Mouse (Mus musculus): Measurements from ENCODE around the gene Cass4. TPM values are rescaled to one million over a fixed set of nuclear protein-coding genes. Genes with fewer than 3 reads are reported as not detected.

The Cass4 gene
- total and polyA plus RNA-seq, 3 experiments, result 2.9 to 5.3 (median 3.8) TPM

- H3K27me3 ChIP-seq (replicated peaks), result no peaks in the 10 kb centered on the region
- no peak for TF ChIP-seq USF1 (IDR thresholded peaks at IDR 0.05; ENCODE audit: low read depth, low read length)
- no peak for TF ChIP-seq BHLHE40 (IDR thresholded peaks at IDR 0.05; ENCODE audit: low read depth, low read length)
- no peak for TF ChIP-seq ZNF384 (IDR thresholded peaks at IDR 0.05; ENCODE audit: low read depth, low read length)
- no peak overlapping the region for H3K4me3 ChIP-seq (replicated peaks in 1 of 3; ENCODE audit: low read depth in 2 of 3, low read length in 2 of 3, poor library complexity in 1 of 3)
- H3K36me3 ChIP-seq (replicated peaks in 1 of 2; ENCODE audit: control insufficient read depth in 1 of 2, insufficient read depth in 1 of 2, low read length in 1 of 2), result peaks cover 55 to 81% of the 10 kb centered on the region in 2 experiments
- no peak for DNase-seq (ENCODE audit: extremely low read depth)
- dilution Hi-C loops (cut with MboI; ENCODE audit: extremely low pct_ligation_motif_present, extremely low pct_unique_long_range_greater_than_20kb, low sequenced_read_pairs), result no loop called here
- no peak overlapping the region for H3K4me2 ChIP-seq (ENCODE audit: insufficient read depth, low read depth, poor library complexity, severe bottlenecking)
- no peak overlapping the region for H3K9ac ChIP-seq (ENCODE audit: insufficient read depth, low read depth)
- no peaks in the 10 kb centered on the region for H3K4me1 ChIP-seq (ENCODE audit: control insufficient read depth in 1 of 2, insufficient read depth in 2 of 2)
- no peaks in the 10 kb centered on the region for H3K9me3 ChIP-seq (replicated peaks; ENCODE audit: low read length)
- no peak overlapping the region for H3K27ac ChIP-seq (ENCODE audit: insufficient read depth, low read depth)
- in situ Hi-C loops (cut with MboI; ENCODE audit: low pct_ligation_motif_present, low pct_unique_long_range_greater_than_20kb, low sequenced_read_pairs), result no loop called here
- peaks cover 3% of the 10 kb centered on the region for H3K79me2 ChIP-seq (replicated peaks; ENCODE audit: control insufficient read depth, extremely low read depth, insufficient read depth, poor library complexity, severe bottlenecking)
These were observed 37.8 kb upstream of the Cass4 start for GRCm38 (mm10) chr2:172355833-172356232.

DNA sequence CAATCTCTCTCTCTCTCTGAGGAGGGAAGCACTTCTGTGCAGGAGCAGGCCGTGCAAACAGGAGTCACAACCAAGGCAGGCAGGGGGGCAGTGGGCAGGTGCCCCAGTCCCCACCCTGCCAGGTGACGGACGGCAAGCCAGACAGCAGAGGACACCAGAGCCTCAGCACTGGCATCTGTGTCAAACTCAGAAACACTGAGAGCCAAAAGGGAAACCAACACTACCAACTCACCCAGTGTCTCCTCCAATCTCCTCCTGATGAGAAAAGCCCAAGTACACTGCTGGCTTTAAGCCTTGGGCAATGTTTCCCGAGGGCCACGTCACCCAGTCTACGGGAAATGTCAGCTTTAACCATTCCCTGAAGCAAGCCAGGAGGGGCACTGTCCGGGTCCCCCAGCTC is 30.4 kb upstream of the Cass4 start:
- no peak overlapping the region for H3K4me3 ChIP-seq (replicated peaks in 1 of 3; ENCODE audit: low read depth in 2 of 3, low read length in 2 of 3, poor library complexity in 1 of 3)
- in situ Hi-C loops (cut with MboI; ENCODE audit: low pct_ligation_motif_present, low pct_unique_long_range_greater_than_20kb, low sequenced_read_pairs) (no loop called here), dilution Hi-C loops (cut with MboI; ENCODE audit: extremely low pct_ligation_motif_present, extremely low pct_unique_long_range_greater_than_20kb, low sequenced_read_pairs) (no loop called here)
- H3K9ac ChIP-seq (ENCODE audit: insufficient read depth, low read depth), result no peak overlapping the region
- H3K79me2 ChIP-seq (replicated peaks; ENCODE audit: control insufficient read depth, extremely low read depth, insufficient read depth, poor library complexity, severe bottlenecking), result peaks cover 34% of the 10 kb centered on the region
- H3K4me1 ChIP-seq (ENCODE audit: control insufficient read depth in 1 of 2, insufficient read depth in 2 of 2), result peaks cover 2 to 28% of the 10 kb centered on the region in 2 experiments; a peak in 3 of 4 replicates
- H3K4me2 ChIP-seq (ENCODE audit: insufficient read depth, low read depth, poor library complexity, severe bottlenecking), result no peak overlapping the region
- no peak overlapping the region for H3K27ac ChIP-seq (ENCODE audit: insufficient read depth, low read depth)
- no peaks in the 10 kb centered on the region for H3K9me3 ChIP-seq (replicated peaks; ENCODE audit: low read length)
- peaks cover 77 to 97% of the 10 kb centered on the region in 2 experiments for H3K36me3 ChIP-seq (replicated peaks in 1 of 2; ENCODE audit: control insufficient read depth in 1 of 2, insufficient read depth in 1 of 2, low read length in 1 of 2)
- no peak for TF ChIP-seq MEF2A (IDR thresholded peaks at IDR 0.05; ENCODE audit: borderline replicate concordance, low read depth, low read length)
- TF ChIP-seq MAFK (IDR thresholded peaks at IDR 0.05; ENCODE audit: insufficient replicate concordance, low read length), result no peak
- no peak for TF ChIP-seq CHD2 (IDR thresholded peaks at IDR 0.05; ENCODE audit: low read length)
- TF ChIP-seq ETS1 (conservative IDR thresholded peaks at IDR 0.05; ENCODE audit: low read depth, low read length), result no peak
- TF ChIP-seq ZKSCAN1 (IDR thresholded peaks at IDR 0.05; ENCODE audit: borderline replicate concordance, low read depth, low read length), result no peak
- TF ChIP-seq NRF1 (IDR thresholded peaks at IDR 0.05; ENCODE audit: low read depth, low read length), result no peak
- no peak for TF ChIP-seq MYC (IDR thresholded peaks at IDR 0.05; ENCODE audit: low read depth, low read length)
- TF ChIP-seq TCF12 (IDR thresholded peaks at IDR 0.05; ENCODE audit: low read depth, low read length), result no peak
- no peak for TF ChIP-seq CHD1 (IDR thresholded peaks at IDR 0.05; ENCODE audit: low read depth, low read length)
- no peak for TF ChIP-seq CTCF (conservative IDR thresholded peaks at IDR 0.05 in 1 of 2, IDR thresholded peaks at IDR 0.05 in 1 of 2; ENCODE audit: low read depth in 2 of 2, low read length in 2 of 2)
- no peak for TF ChIP-seq TBP (conservative IDR thresholded peaks at IDR 0.05; ENCODE audit: low read depth, low read length)
- TF ChIP-seq MXI1 (IDR thresholded peaks at IDR 0.05; ENCODE audit: low read depth, low read length), result no peak
- no peaks in the 10 kb centered on the region for H3K27me3 ChIP-seq (replicated peaks)
- no peak for DNase-seq (ENCODE audit: extremely low read depth)

Measured in CH12.LX (cell line).